Mouse (Mus musculus) liver, postnatal 0 days (tissue): ENCODE results near the gene Sdk2.

Experiments used
- CTCF ChIP-seq: sonication (generic); IDR thresholded peaks from 2 replicates; pipeline ENCODE4 v1.5.1; 2016; ENCODE audit warnings: antibody characterized with exemption, low read depth
- EP300 ChIP-seq: IDR thresholded peaks from 2 replicates; pipeline ENCODE4 v1.6.1; 2016; ENCODE audit warnings: antibody characterized with exemption, low read depth, mild to moderate bottlenecking

- TF ChIP-seq CTCF (no peak), EP300 (no peak)
These were observed 180.5 kb downstream of the Sdk2 start for GRCm38 (mm10) chr11:113886299-113886698.
